Mouse (Mus musculus) spleen, postnatal 10 days (tissue): ENCODE measurements around the gene Btbd9.
"Not testable (repeated sequence)": the region's sequence is repeated elsewhere in the genome, so short reads cannot be mapped to it uniquely, and the experiment has no call there.

Experiments used
- DNase-seq, 2 experiments: peaks; one replicate each; pipeline ENCODE4 v3.0.0; 2021 to 2022; ENCODE audit warnings: low spot score in 2 of 2

The Btbd9 gene

GRCm38 (mm10) chr17:30512531-30512930 lies 63.8 kb downstream of the Btbd9 start:
- DNase-seq, result no peak

- DNase-seq, result no peak
Measured at GRCm38 (mm10) chr17:30512007-30512406, 64.3 kb downstream of the Btbd9 start.

- no peak for DNase-seq
Measured at GRCm38 (mm10) chr17:30511399-30511798, 64.9 kb downstream of the Btbd9 start.

GRCm38 (mm10) chr17:30510171-30510570 lies 66.1 kb downstream of the Btbd9 start:
- no peak for DNase-seq

- no peak for DNase-seq
Measured at GRCm38 (mm10) chr17:30509646-30510045, 66.6 kb downstream of the Btbd9 start.

GRCm38 (mm10) chr17:30507636-30508576 lies 68.4 kb downstream of the Btbd9 start:
- DNase-seq, result no peak

GRCm38 (mm10) chr17:30506916-30507315 lies 69.4 kb downstream of the Btbd9 start:
- DNase-seq, result no peak

- DNase-seq, result not testable (repeated sequence)
Measured at GRCm38 (mm10) chr17:30499541-30499940, 76.7 kb downstream of the Btbd9 start.

GRCm38 (mm10) chr17:30498779-30499178 lies 77.5 kb downstream of the Btbd9 start:
- no peak for DNase-seq

- no peak for DNase-seq
Measured at GRCm38 (mm10) chr17:30498376-30498719, 77.9 kb downstream of the Btbd9 start.

- no peak for DNase-seq
Measured at GRCm38 (mm10) chr17:30497525-30498375, 78.5 kb downstream of the Btbd9 start.

GRCm38 (mm10) chr17:30495567-30495966 lies 80.7 kb downstream of the Btbd9 start:
- no peak for DNase-seq

GRCm38 (mm10) chr17:30495154-30495553 lies 81.1 kb downstream of the Btbd9 start:
- DNase-seq, result no peak

GRCm38 (mm10) chr17:30493481-30493880 lies 82.8 kb downstream of the Btbd9 start:
- DNase-seq, result no peak

GRCm38 (mm10) chr17:30492191-30492590 lies 84.1 kb downstream of the Btbd9 start:
- DNase-seq, result no peak

GRCm38 (mm10) chr17:30491601-30492000 lies 84.7 kb downstream of the Btbd9 start:
- no peak for DNase-seq

GRCm38 (mm10) chr17:30490601-30491000 lies 85.7 kb downstream of the Btbd9 start:
- no peak for DNase-seq

- no peak for DNase-seq
Measured at GRCm38 (mm10) chr17:30490086-30490485, 86.2 kb downstream of the Btbd9 start.

GRCm38 (mm10) chr17:30489629-30490028 lies 86.7 kb downstream of the Btbd9 start:
- DNase-seq, result no peak

GRCm38 (mm10) chr17:30487695-30488094 lies 88.6 kb downstream of the Btbd9 start:
- DNase-seq, result no peak

GRCm38 (mm10) chr17:30485067-30485854 lies 91.0 kb downstream of the Btbd9 start:
- no peak for DNase-seq
